In the genomic region with DNA sequence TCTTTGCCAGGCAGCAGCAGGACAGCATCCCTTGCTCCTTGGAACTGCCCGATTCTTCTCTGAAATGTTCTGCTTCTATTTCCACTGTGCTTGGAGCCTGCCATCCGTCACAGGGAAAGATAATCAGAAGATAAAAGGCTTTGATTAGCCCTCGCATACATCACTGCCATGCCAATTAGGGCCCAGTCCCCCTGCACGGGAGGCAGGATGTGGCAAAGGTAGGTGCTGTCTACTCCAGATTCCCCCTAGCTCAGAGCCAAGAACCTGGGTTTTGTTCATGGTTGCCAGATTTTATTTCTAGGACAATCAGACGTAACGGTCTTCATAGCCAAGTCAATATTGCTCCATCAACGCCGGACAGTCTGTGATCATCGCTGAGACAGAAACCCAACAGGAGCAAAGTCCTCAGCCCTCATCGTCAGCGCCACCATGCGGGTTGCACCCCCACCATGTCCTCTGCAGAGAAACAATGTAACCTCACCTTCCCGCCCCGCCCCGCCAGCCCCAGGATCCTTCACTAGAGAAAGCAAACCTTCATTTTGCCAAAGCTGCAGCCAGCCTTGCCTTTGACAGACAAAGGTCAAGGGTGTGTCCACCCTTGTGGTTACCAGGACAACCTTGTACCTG, we compare ENCODE assay signal across 12 mouse cellular contexts. TPM values are rescaled to one million over a fixed set of nuclear protein-coding genes. Genes with fewer than 3 reads are reported as not detected.
DNase-seq lines count a peak whose midpoint lies in the region; ATAC-seq lines count a peak whose summit lies in the region.
"Had no signal": no experiment of that assay in that cellular context is flagged by ENCODE, and none has a peak within 500 bp of the region (broad histone marks: within the 10 kb centered on the region; RNA-seq: fewer than 3 reads in every experiment).

No protein-coding gene starts in this region.

- WGBS in kidney, embryonic 14.5 days, result 77% methylated on average over 15 of the region's 15 CpGs

- H3K9ac ChIP-seq in kidney, embryonic 14.5 days (ENCODE audit: low read depth, low read length), result no peak overlapping the region

- peaks cover 14% of the 10 kb centered on the region; the same call in 1 of the 2 replicates for H3K4me1 ChIP-seq in kidney, embryonic 14.5 days (ENCODE audit: control insufficient read depth, insufficient read depth, low read length)

- no peak overlapping the region for H3K27ac ChIP-seq in kidney, embryonic 14.5 days (ENCODE audit: low read depth, low read length)

- no peak for ATAC-seq in kidney, embryonic 14.5 days (ENCODE audit: low FRiP score, low TSS enrichment)
- ATAC-seq in erythroid progenitor cell, adult 5-6 weeks (replicated peaks; ENCODE audit: low FRiP score, poor library complexity, severe bottlenecking), result no peak

- no peaks in the 10 kb centered on the region for H3K36me3 ChIP-seq in kidney, embryonic 14.5 days (ENCODE audit: control insufficient read depth, insufficient read depth, low read length)

- H3K4me3 ChIP-seq in kidney, embryonic 14.5 days (ENCODE audit: low read length), result no peak overlapping the region

- H3K9me3 ChIP-seq in kidney, embryonic 14.5 days (ENCODE audit: control insufficient read depth, low read length), result no peaks in the 10 kb centered on the region

- no peak overlapping the region for H3K4me2 ChIP-seq in kidney, embryonic 14.5 days (replicated peaks; ENCODE audit: low read depth, low read length)
- H3K4me2 ChIP-seq: heart, embryonic 11.5 days had no signal

- DNase-seq in kidney, adult 11 months, result peak; percentile 70
- peak; percentile 54 for DNase-seq in CD4-positive, CD25-positive, alpha-beta regulatory T cell, adult 2 months (ENCODE audit: low read depth, low spot score)
- DNase-seq in R1 (ENCODE audit: low read depth, low spot score), result peak; percentile 86
- peak; percentile 66 for DNase-seq in kidney, postnatal 14 days
- DNase-seq in gastrocnemius, postnatal 4 days (ENCODE audit: low spot score in 2 of 2), result no peak
- no peak for DNase-seq in right cerebral cortex, postnatal 10 days (ENCODE audit: low spot score in 2 of 2)
- DNase-seq: cerebellum, postnatal 25 days; lung, adult 18-20 months; retina, postnatal 1 day had no signal

- H3K27me3 ChIP-seq in kidney, embryonic 14.5 days (ENCODE audit: control insufficient read depth, insufficient read depth, low read length), result no peaks in the 10 kb centered on the region

RNA-seq across cellular contexts. Expression of a gene that starts 44.5 kb away (rescaled TPM):
- 7.3 and 13.0 TPM in 2 replicates for polyA plus RNA-seq in kidney, embryonic 14.5 days (2014; fragmentation: Nextera tagmentation; extraction: Ambion mirVana)
- 10 to 100 TPM; 23.3 to 23.6 TPM for total RNA-seq in gastrocnemius, postnatal 4 days (2021)
- 0.84 and 1.1 TPM in 2 replicates for total RNA-seq in erythroid progenitor cell, adult 5-6 weeks (2015; ENCODE audit: low replicate concordance)
- 0.26 TPM in 1 of 2 replicates, not detected in the other for total RNA-seq in erythroid progenitor cell, adult 5-6 weeks (2017; ENCODE audit: low replicate concordance)

RNA-seq across cellular contexts. Expression of a gene that starts 44.6 kb away (rescaled TPM):
- polyA plus RNA-seq in kidney, embryonic 14.5 days (2014; fragmentation: Nextera tagmentation; extraction: Ambion mirVana), result 5.6 and 6.4 TPM in 2 replicates
- total RNA-seq in gastrocnemius, postnatal 4 days (2021), result under 1 TPM; 0.12 to 0.16 TPM
- not detected in 2 replicates for total RNA-seq in erythroid progenitor cell, adult 5-6 weeks (2015; ENCODE audit: low replicate concordance)
- total RNA-seq in erythroid progenitor cell, adult 5-6 weeks (2017; ENCODE audit: low replicate concordance), result 0.13 and 1.9 TPM in 2 replicates

Comparison
In these comparisons a context has a peak if more than half of its experiments do, and no peak if none do; other contexts are left out.
1. DNase-seq: peak in kidney, adult 11 months (single experiment), CD4-positive, CD25-positive, alpha-beta regulatory T cell, adult 2 months (single experiment), R1 (single experiment) and kidney, postnatal 14 days (single experiment); none in gastrocnemius, postnatal 4 days (0 of 2) and right cerebral cortex, postnatal 10 days (0 of 2).
2. RNA of a gene that starts 44.5 kb away (total RNA-seq): 23.3 to 23.6 TPM in gastrocnemius, postnatal 4 days; 0.26 to 1.1 TPM in erythroid progenitor cell, adult 5-6 weeks; every median in the first group is over 10 times any median in the second.